Mouse (Mus musculus): Measurements from ENCODE around the gene Fez1. TPM values are rescaled to one million over a fixed set of nuclear protein-coding genes. Genes with fewer than 3 reads are reported as not detected.

The Fez1 gene
- polyA plus RNA-seq, 1 experiment from 2014 or later, result 2.5 TPM

DNA sequence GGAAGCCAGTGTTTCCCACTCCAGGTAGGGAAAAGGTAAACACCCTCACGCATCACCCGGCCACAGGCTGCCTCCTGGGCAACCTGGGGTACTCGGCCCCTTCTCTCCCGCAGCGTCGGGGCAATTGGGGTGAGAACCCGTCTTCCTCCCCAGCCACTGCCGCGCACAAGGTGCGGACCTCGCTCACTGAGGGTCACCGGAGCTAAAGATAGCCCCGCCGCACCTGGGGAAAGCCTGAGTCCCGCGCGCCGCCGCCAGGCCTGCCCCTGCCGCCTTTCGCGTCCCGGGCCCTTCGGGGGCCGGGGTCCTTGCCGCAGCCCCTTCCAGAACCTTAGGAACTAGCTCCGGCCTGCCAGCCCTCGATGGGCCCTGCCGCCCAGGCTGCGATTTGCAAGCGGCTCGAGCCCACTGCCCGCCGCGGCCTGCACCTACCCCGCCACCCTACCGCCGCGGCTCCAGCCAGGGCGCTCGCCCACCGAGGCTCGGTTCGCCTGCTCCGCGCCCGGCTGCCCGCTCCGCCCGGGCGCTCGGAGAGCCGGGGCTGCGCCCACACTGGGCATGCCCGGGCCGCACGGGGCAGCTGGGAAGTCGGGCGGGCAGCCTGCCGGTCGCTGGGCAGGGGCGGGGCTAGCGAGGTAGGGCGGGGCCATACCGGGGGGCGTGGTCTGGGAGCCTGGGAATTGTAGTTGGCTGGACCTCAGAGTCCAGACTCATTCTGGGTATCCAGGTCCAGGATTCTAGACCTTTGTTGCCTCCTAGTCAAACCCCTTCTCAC, 24.7 kb upstream of the Fez1 start, which contains the start of gene Ei24:
Ei24 (minus strand) TSS at position 613 of the 775 bp plus-strand sequence.
- no peaks in the 10 kb centered on the region for H3K27me3 ChIP-seq (replicated peaks; ENCODE audit: insufficient read depth, low read length)
- peak; percentile 100 for ATAC-seq
- peak within 1 kb of the TSS; percentile 88 for H3K27ac ChIP-seq (ENCODE audit: low read length)

DNA sequence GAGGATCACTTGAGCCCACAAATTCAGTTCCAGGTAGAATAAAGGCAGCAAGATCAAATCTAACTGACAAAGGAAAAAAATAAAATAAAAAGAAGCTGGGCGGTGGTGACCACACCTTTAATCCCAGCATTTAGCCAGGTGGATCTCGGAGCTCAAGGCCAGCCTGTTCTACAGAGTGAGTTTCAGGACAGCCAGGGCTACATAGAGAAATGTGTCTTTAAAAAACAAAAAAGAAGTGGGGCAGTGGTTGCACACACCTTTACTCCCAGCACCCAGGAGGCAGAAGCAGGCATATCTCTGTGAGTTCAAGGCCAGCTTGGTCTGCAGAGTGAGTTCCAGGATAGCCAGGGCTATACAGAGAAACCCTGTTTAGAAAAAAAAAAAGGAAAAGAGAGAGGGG, 19.7 kb upstream of the Fez1 start:
- Histone ChIP-seq H3K4me3 (ENCODE audit: low read depth, low read length) (no peak overlapping the region), H3K9me3 (ENCODE audit: low read length) (no peaks in the 10 kb centered on the region), H3K27ac (ENCODE audit: low read length) (no peak overlapping the region), H3K4me1 (ENCODE audit: insufficient read depth, low read depth, low read length) (no peaks in the 10 kb centered on the region), H3K27me3 (replicated peaks; ENCODE audit: insufficient read depth, low read length) (no peaks in the 10 kb centered on the region), H3K4me2 (replicated peaks; ENCODE audit: low read depth, low read length) (no peak overlapping the region), H3K9ac (replicated peaks; ENCODE audit: low read depth) (no peak overlapping the region), H3K36me3 (ENCODE audit: insufficient read depth, low read length) (no peaks in the 10 kb centered on the region)
- ATAC-seq (no peak), DNase-seq (ENCODE audit: low spot score) (no peak)
- 73% methylated on average over 2 of the region's 2 CpGs for whole genome bisulfite sequencing
- TF ChIP-seq EP300 (IDR thresholded peaks at IDR 0.05), result no peak
- no peak for TF ChIP-seq CTCF (IDR thresholded peaks at IDR 0.05)

More for the DNA sequence above, 24.7 kb upstream of the Fez1 start, which contains the start of gene Ei24:
- Histone ChIP-seq H3K4me3 (ENCODE audit: low read depth, low read length) (peak within 1 kb of the TSS; percentile 93), H3K4me1 (ENCODE audit: insufficient read depth, low read depth, low read length) (peaks cover 4% of the 10 kb centered on the region; the same call in 1 of the 2 replicates), H3K9me3 (ENCODE audit: low read length) (no peaks in the 10 kb centered on the region), H3K4me2 (replicated peaks; ENCODE audit: low read depth, low read length) (peak within 1 kb of the TSS; percentile 80), H3K36me3 (ENCODE audit: insufficient read depth, low read length) (no peaks in the 10 kb centered on the region; the same call in 1 of the 2 replicates), H3K9ac (replicated peaks; ENCODE audit: low read depth) (peak within 1 kb of the TSS; percentile 92)
- DNase-seq (ENCODE audit: low spot score), result peak; percentile 93
- TF ChIP-seq CTCF (IDR thresholded peaks at IDR 0.05) (no peak), EP300 (IDR thresholded peaks at IDR 0.05) (no peak)
- under 1% methylated on average over 49 of the region's 66 CpGs for WGBS

DNA sequence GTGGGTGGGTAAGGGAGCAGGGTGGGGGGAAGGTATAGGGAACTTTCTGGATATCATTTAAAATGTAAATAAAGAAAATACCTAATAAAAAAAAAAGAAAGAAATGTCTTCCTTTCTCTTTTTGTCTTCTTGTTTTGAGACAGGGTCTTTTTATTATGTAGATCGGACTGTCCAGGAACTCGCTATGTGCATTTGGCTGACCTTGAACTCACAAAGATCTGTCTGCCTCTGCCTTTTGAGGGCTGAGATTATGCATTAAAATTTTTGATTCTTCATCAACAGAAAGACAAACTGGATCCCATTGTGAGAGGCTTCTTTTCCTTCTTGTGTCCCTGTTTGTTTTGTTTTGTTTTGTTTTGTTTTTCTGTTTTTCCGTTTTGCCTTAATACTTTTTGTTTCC, 18.7 kb upstream of the Fez1 start:
- TF ChIP-seq EP300 (IDR thresholded peaks at IDR 0.05), result no peak
- TF ChIP-seq CTCF (IDR thresholded peaks at IDR 0.05), result no peak
- Histone ChIP-seq H3K4me2 (replicated peaks; ENCODE audit: low read depth, low read length) (no peak overlapping the region), H3K27ac (ENCODE audit: low read length) (no peak overlapping the region), H3K4me3 (ENCODE audit: low read depth, low read length) (no peak overlapping the region), H3K4me1 (ENCODE audit: insufficient read depth, low read depth, low read length) (no peaks in the 10 kb centered on the region), H3K9me3 (ENCODE audit: low read length) (no peaks in the 10 kb centered on the region), H3K27me3 (replicated peaks; ENCODE audit: insufficient read depth, low read length) (no peaks in the 10 kb centered on the region), H3K36me3 (ENCODE audit: insufficient read depth, low read length) (no peaks in the 10 kb centered on the region), H3K9ac (replicated peaks; ENCODE audit: low read depth) (no peak overlapping the region)
- DNase-seq (ENCODE audit: low spot score), result no peak
- no peak for ATAC-seq
- WGBS, result 83% methylated on average over 3 of the region's 3 CpGs

DNA sequence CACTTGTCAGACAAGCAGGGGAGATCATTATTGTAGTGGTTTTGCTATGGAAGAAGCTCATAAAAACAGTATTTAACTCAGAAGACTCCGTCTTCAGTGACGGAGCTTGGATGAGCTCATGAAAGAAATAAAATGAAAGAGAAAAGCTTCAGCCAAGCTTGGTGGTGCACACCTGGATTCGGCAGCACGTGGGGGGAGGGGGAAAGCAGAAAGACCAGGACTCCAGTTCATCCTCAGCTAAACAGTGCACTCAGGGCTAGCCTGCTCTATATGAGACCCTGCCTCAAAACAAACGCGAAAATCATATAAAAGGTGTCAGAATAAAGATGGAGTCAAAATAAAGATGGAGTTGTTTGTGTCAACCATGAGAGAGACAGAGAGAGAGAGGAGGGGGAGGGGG, 18.3 kb upstream of the Fez1 start:
- DNase-seq (ENCODE audit: low spot score), result no peak
- Histone ChIP-seq H3K4me1 (ENCODE audit: insufficient read depth, low read depth, low read length) (no peaks in the 10 kb centered on the region), H3K4me2 (replicated peaks; ENCODE audit: low read depth, low read length) (no peak overlapping the region), H3K27ac (ENCODE audit: low read length) (no peak overlapping the region), H3K9ac (replicated peaks; ENCODE audit: low read depth) (no peak overlapping the region), H3K36me3 (ENCODE audit: insufficient read depth, low read length) (no peaks in the 10 kb centered on the region), H3K4me3 (ENCODE audit: low read depth, low read length) (no peak overlapping the region), H3K27me3 (replicated peaks; ENCODE audit: insufficient read depth, low read length) (no peaks in the 10 kb centered on the region), H3K9me3 (ENCODE audit: low read length) (no peaks in the 10 kb centered on the region)
- no peak for TF ChIP-seq EP300 (IDR thresholded peaks at IDR 0.05)
- TF ChIP-seq CTCF (IDR thresholded peaks at IDR 0.05), result no peak
- 76% methylated on average over 6 of the region's 6 CpGs for WGBS
- no peak for ATAC-seq

DNA sequence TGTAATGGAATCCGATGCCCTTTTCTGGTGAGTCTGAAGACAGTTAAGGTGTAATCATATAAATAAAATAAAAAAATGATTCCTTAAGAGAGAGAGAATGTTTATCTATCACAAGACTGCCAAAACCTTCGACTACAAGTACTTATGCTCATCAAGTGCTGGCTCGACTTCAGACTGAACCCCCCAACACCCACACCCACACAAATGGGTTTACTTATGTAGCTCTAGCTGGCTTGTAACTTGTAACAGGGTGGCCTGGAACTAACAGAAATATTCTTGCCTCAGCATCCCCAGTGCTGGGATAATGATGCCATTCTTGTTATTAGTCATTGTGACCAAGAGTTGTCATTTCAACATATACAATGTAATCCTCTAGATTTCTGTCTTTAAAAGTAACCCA, 17.7 kb upstream of the Fez1 start:
- H3K27ac ChIP-seq (ENCODE audit: low read length), result no peak overlapping the region
- no peaks in the 10 kb centered on the region for H3K4me1 ChIP-seq (ENCODE audit: insufficient read depth, low read depth, low read length)
- no peak for TF ChIP-seq CTCF (IDR thresholded peaks at IDR 0.05)
- no peak for TF ChIP-seq EP300 (IDR thresholded peaks at IDR 0.05)
- H3K9ac ChIP-seq (replicated peaks; ENCODE audit: low read depth), result no peak overlapping the region
- H3K9me3 ChIP-seq (ENCODE audit: low read length), result no peaks in the 10 kb centered on the region
- WGBS, result 72% methylated on average over 3 of the region's 3 CpGs
- no peak for ATAC-seq
- DNase-seq (ENCODE audit: low spot score), result no peak
- no peaks in the 10 kb centered on the region for H3K36me3 ChIP-seq (ENCODE audit: insufficient read depth, low read length)
- H3K4me2 ChIP-seq (replicated peaks; ENCODE audit: low read depth, low read length), result no peak overlapping the region
- H3K27me3 ChIP-seq (replicated peaks; ENCODE audit: insufficient read depth, low read length), result no peaks in the 10 kb centered on the region
- H3K4me3 ChIP-seq (ENCODE audit: low read depth, low read length), result no peak overlapping the region

DNA sequence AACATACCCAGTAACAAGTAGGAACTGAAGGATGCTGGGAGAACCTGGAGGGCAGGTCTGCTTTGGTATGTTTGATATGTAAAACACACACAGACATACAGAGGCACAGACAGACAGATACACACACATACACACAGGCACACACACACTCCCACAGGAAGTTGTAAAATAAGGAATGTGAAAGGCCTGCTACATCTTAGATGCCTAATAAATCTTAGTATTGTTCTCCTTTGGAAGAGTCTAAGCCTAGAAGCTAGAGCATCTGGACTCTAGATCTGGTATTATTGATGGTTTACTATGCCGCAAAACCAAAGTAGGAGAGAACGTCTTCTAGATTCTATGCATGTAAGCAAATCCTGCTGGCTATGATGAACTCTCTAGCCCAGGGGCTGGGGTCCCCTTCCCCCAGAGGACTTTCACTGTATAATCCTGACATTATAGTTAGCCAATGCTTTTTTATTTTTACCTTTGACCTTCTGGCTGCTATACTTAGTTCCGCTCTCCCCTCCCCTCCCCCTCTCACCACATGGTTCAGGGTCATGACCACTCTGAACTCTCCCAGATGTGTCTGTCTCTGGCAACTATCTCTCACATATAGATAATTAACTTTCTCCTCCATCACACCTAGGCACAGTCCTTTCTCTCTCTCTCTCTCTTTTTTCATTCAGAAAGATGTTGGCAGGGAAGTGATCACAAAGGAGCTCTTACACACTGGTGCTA, 16.2 kb upstream of the Fez1 start:
- H3K36me3 ChIP-seq (ENCODE audit: insufficient read depth, low read length), result no peaks in the 10 kb centered on the region
- no peaks in the 10 kb centered on the region for H3K27me3 ChIP-seq (replicated peaks; ENCODE audit: insufficient read depth, low read length)
- H3K4me3 ChIP-seq (ENCODE audit: low read depth, low read length), result no peak overlapping the region
- ATAC-seq, result no peak
- no peak for TF ChIP-seq EP300 (IDR thresholded peaks at IDR 0.05)
- no peak for TF ChIP-seq CTCF (IDR thresholded peaks at IDR 0.05)
- H3K27ac ChIP-seq (ENCODE audit: low read length), result no peak overlapping the region
- WGBS, result 83% methylated on average over 3 of the region's 3 CpGs
- no peak for DNase-seq (ENCODE audit: low spot score)
- no peak overlapping the region for H3K9ac ChIP-seq (replicated peaks; ENCODE audit: low read depth)
- H3K4me2 ChIP-seq (replicated peaks; ENCODE audit: low read depth, low read length), result no peak overlapping the region
- no peaks in the 10 kb centered on the region for H3K9me3 ChIP-seq (ENCODE audit: low read length)
- H3K4me1 ChIP-seq (ENCODE audit: insufficient read depth, low read depth, low read length), result no peaks in the 10 kb centered on the region

Data from lung, postnatal 0 days (tissue).